Mouse (Mus musculus) layer of hippocampus, adult 11-12 months (tissue): ENCODE data around the gene Nfya.

Experiments used
- DNase-seq: peaks from one replicate; pipeline ENCODE4 v3.0.0; 2022; ENCODE audit warnings: low spot score

The Nfya gene

GRCm38 (mm10) chr17:48409380-48410298 lies at the start of gene Nfya, which contains the start of gene Oard1:
Gene Nfya, minus strand, starts transcription at chr17:48409906.
Gene Oard1, plus strand, starts transcription at chr17:48410014.
- DNase-seq = peak; percentile 100

DNA sequence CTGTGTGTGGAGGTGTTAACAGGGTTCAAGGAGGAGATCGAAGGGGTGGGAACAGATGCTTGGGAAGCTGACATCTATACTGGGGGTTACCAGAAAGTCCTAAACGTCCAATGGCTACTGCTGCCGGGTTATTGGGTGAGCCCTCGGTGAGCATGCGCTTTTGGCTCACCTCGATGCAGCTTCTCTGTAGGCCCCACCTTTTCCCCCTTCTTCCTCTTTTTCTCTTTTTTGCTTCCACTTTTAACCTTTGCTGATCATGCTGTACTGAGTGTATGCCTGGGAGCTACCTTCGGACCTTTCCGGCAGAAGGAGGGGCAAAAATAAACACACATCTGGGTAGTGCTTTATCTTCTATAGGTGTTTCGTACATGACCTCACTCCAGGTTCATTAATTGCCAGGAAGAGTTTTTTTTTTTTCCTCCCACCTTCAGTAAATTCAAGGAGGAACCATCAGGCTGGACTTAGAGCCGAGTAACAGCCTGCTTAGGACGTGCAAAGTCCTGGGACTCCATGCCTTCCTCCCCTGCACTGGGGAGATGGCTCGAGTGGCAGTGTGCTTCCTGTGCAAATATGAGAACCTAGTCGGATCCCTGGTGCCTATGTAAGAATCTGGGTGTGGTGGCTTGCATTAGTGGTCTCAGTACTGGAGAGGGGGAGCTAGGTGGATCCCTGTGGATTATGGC lies 48.4 kb upstream of the Nfya start:
- no peak for DNase-seq

DNA sequence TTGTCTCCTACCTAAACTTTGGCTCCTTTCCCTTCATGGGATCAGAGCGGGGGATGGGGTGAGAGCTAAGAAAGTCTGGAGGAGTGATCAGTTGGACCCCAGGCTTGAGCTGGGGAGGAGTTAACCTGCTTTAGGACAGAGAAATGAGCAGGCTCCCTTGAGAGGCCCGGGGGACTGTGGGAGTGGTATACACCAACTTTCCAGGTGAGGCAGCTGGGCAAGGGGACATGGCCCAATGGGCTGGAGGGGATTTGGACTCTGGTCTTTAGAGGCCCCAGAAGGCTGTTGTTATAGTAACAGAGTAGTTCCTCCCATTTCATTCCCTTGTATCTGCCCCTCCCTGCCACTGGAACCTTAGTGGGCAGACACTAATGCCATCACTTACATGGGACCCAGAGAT lies 46.2 kb upstream of the Nfya start:
- no peak for DNase-seq

DNA sequence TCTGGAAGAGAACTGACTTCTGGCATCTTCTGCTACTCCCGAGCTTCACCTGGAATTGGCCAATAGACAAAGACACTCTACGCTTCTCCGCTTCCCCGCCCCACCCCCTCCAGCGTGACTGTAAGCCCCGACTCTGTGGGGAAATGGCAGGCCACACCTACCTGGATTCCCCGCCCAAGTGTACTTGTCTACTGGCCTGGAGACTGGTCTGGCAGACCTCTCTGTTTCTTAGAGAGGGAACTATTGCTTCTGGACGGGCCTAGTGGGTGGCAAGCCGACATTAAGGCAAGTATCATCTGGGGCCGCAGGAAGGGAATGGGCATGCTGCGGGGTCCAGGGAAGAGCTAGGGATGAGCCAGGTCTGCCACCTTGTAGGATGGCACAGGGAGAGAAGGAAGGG lies 45.0 kb upstream of the Nfya start, which contains the start of gene Unc5cl:
Gene Unc5cl (plus strand): TSS at position 214 of the 400 bp plus-strand sequence.
- no peak for DNase-seq

GRCm38 (mm10) chr17:48454190-48454589 lies 44.5 kb upstream of the Nfya start:
- no peak for DNase-seq

DNA sequence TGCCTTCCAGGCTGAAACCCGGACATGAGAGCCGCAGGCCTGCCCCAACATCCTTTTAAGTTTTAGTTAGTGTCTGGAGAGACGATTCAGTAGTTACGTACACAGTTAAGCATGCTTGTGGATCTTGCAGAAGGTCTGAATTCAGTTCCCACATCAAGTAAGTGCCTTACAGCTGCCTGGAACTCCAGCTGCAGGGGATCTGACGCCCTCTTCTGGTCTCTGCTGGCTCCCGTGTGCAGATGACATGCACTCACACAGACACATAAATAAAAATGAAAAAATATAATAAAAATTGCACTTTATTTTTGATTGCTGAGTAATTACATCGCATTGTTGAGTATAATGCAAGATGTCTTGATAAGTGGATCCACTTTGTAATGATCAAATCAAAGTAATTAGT lies 43.8 kb upstream of the Nfya start:
- DNase-seq = no peak

GRCm38 (mm10) chr17:48451753-48452444 lies 42.2 kb upstream of the Nfya start:
- DNase-seq = no peak

DNA sequence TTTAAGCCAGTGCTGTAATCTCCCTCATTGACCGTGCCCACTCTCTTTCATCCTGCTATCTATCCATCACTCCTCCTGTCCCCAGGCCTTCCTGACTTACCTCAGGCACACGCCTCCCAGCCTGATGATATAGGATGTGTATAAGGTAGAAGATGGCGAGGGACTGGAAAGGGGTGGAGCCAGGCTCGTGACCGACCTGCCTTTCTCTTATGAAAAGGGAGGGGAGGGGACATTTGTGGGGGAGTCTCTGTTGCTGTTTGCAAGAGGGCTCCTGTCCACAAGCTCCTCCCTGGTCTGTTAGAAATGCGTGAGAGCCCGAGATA lies 41.6 kb upstream of the Nfya start, which contains the start of gene Tspo2:
Gene Tspo2 (minus strand): TSS at position 170 of the 323 bp plus-strand sequence.
- DNase-seq = no peak

- DNase-seq = no peak
Measured at GRCm38 (mm10) chr17:48450666-48451352, 41.1 kb upstream of the Nfya start.

- no peak for DNase-seq
Measured at GRCm38 (mm10) chr17:48447675-48448074, 38.0 kb upstream of the Nfya start.

DNA sequence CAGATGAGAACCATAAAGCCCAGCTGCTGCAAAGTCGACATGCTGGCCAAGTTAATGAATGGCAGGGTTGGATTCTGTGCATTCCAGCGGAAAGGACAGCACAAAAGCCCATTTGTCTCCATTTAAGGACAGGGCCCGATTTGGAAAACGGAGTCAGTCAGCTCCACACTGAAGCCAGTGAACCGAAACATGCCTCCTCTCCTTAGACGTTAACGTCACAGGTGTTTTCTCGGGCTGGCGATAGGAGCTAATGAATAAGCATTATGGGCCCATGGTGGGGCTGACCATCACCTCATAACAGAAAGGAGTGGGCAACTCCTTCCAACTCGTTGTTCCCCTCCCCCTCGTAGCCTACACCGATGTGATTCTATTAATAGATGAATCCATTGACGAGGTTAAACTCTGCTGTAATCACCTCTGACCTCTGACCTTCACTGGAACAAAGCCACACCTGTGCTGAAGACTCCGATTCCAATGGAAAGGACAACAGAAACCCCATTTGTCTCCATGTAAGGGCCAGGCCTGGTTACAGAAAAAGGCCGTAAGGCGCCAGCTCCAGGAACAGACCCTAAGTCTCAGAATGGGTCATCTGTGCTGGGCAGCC lies 33.9 kb upstream of the Nfya start:
- DNase-seq = no peak

GRCm38 (mm10) chr17:48442745-48443457 lies 33.2 kb upstream of the Nfya start:
- no peak for DNase-seq

DNA sequence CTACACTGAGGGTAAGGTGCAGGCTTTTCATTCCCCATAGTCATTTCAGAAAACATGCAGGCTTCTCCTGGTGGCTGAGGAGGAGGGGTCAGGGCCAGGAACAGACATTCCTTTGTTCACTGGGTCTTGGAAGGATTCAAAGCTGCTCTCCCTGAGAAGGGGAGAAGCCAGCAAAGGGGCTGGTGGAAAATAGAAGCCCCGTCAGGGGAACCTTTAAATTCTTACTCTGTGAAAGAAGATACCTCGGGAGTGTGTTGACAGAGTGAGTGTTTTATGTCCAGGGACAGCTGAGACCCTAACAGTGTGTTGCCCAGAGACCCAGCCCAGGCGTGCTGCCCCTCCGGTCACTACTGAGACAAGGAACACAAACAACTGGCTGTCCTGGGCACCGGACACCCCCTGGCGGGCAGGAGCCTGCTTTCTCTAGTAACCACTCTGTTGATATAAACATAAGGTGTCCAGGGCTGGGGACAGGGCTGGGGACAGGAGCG lies 27.8 kb upstream of the Nfya start:
- DNase-seq = no peak

DNA sequence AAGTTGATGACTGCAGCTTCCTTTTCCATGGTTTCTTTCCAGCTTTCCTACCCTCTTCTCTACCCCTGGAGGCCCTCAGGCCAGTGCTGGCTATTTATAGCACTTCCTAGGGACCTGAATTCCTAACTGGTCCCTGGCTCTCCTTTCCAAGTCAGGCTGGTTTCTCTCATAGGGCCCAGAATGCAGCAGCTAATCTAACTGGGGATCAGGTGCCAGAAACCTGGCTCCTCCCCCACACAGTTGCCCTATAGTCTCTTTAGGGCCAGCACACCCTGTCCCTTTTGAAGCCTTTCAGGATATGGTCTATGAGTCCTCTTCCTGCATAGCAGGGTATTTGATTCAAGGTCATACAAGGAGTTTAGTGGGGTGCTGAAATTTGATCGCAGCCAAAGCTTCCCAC lies 26.8 kb upstream of the Nfya start:
- no peak for DNase-seq

DNA sequence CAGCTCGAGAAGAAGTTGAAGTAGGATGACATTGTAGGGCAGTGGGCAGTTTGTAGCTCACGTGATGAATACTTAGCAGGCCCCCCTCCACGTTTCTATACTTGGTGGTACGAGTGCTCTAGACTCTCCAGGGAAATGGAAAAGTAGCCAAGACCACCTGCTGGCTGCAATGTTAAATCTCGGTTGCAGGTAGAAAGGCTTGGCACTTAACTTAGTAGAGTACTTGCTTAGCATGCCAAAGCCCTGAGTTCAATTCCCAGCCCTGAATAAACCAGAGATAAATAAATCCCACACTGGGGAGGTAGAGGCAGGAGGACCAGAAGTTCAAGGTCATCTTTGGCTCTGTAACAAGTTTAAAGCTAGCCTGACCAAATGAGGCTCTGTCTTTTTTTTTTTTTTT lies 24.8 kb upstream of the Nfya start:
- no peak for DNase-seq

DNA sequence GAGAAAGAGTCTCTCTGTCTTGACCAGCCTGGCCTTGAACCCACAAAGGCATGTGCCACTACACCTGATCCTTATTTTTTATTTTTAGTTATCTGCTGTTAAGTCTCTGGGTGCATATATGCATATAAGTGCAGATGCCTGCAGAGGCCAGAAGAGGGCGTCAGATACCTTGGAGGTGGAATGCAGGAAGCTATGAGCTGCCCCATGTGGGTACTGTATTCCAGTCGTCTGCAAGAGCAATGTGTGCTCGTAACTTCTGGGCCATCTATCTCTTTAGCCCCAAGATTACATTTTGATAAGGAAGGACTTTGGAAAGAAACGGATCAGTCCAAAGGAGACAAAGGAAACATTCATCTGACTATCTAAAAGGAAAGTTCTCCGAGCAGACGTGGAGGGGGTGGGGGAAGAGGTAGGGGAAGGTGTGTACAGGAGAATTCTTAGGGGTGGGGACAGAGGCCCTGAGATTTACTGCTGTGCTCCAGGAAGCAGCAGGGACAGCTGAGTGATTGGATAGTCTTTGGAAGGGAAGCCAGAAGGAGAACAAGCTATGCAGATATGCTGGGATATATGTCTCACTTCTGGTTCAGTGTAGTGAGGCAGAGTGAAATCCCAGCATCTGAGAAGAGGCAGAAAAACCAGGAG lies 24.1 kb upstream of the Nfya start:
- DNase-seq = no peak

GRCm38 (mm10) chr17:48433006-48433655 lies 23.4 kb upstream of the Nfya start:
- DNase-seq = no peak

DNA sequence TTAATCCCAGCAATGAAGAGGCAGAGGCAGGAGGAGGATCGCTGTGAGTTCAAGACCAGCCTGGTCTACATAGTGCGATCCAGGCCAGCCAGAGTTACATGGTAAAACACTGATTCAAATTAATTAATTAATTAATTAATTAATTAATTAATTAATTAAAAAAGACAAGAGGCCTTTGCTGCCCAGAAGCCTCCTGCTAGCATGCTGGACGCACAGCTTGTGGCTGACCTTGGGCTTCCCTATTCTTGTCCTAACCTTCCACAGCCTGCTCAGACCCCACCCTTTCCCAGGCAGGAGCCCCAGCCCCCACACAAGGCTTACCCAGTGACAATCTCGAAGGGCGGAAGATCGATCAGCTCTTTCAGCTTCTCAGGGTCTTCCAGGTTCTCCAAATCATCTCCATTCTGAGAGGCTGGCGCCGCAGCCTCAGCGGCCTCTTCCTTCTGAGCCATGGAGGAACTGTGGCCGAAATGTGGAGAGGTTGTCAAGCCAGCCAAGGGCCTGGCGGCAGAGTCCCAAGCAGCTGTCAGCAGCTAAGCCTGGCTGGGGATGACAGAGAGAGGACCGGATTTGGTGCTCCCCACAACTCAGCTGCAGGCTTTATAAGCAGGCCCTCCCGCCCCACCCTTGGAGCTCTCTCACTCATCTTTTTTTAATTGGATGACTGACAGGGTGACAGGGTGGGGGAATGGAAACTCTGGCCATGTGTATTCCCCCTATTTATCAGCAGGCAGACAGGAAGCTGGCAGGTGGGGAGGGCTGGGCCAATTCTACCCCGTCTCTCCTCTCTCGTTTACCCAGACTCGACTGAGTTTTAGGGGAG lies 22.7 kb upstream of the Nfya start, which contains the start of gene Apobec2:
Gene Apobec2 (minus strand): TSS at position 773 of the 823 bp plus-strand sequence.
- no peak for DNase-seq

GRCm38 (mm10) chr17:48431054-48431453 lies 21.3 kb upstream of the Nfya start:
- no peak for DNase-seq
